Mouse (Mus musculus): ENCODE measurements at regions not wholly inside any gene's neighbourhood (a gene's known extent, or its start where the extent isn't known, plus 50 kb on each side); places are given as distances from the start of the nearest gene placed in this dataset.

GRCm38 (mm10) chr3:157739628-157740294 lies 173.1 kb downstream of the Ptger3 start:
- DNase-seq (ENCODE audit: low spot score in 2 of 2), result no peak
- TF ChIP-seq CTCF (conservative IDR thresholded peaks at IDR 0.05), result no peak
- Histone ChIP-seq H3K27ac (no peak overlapping the region), H3K4me3 (no peak overlapping the region)

- TF ChIP-seq CTCF (conservative IDR thresholded peaks at IDR 0.05), result no peak
- Histone ChIP-seq H3K4me3 (no peak overlapping the region), H3K27ac (no peak overlapping the region)
- no peak for DNase-seq (ENCODE audit: low spot score in 2 of 2)
Measured at GRCm38 (mm10) chr3:157732136-157732940, 165.6 kb downstream of the Ptger3 start.

DNA sequence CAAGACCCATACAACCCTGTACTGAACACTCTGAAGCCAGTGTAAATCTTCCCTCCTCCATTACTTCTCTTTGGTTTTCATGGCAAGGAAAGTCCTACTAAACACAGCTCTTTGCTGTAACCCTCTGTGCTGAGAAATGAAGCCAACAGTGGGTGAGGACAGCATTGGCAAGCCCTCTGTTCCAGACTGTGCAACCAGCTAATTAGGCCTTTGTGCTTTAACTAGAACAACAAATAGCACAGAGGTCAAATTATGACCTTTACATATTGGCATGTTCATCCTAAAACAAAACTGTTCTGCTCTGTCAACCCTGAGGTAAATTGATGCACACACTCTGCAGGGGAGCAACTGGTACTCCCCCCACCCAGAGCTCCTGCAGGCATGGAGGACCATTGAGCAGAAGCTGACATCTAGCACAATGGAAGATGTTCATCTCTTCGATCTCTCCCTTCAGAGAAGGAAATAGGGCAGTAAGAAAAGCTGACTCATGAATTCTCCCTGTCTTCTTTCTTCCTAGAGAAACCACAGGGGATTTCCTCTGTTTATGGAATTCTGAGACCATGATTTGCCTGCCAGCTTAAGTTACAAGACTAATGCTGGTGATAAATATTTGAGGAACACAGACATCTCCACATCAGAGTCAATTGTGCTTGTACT lies 163.1 kb downstream of the Ptger3 start:
- no peak overlapping the region for H3K27ac ChIP-seq

GRCm38 (mm10) chr3:157724542-157724941 lies 157.8 kb downstream of the Ptger3 start:
- TF ChIP-seq CTCF (conservative IDR thresholded peaks at IDR 0.05), result no peak
- H3K4me3 ChIP-seq, result no peak overlapping the region
- H3K27ac ChIP-seq, result no peak overlapping the region
- DNase-seq (ENCODE audit: low spot score in 2 of 2), result no peak

More for the DNA sequence above, 163.1 kb downstream of the Ptger3 start:
- no peak overlapping the region for H3K4me3 ChIP-seq
- no peak for DNase-seq (ENCODE audit: low spot score in 2 of 2)
- TF ChIP-seq CTCF (conservative IDR thresholded peaks at IDR 0.05), result no peak

GRCm38 (mm10) chr3:157723184-157723583 lies 156.5 kb downstream of the Ptger3 start:
- DNase-seq (ENCODE audit: low spot score in 2 of 2), result no peak
- TF ChIP-seq CTCF (conservative IDR thresholded peaks at IDR 0.05), result no peak
- Histone ChIP-seq H3K27ac (no peak overlapping the region), H3K4me3 (no peak overlapping the region)

- peak; percentile 98 for TF ChIP-seq CTCF (conservative IDR thresholded peaks at IDR 0.05)
- DNase-seq (ENCODE audit: low spot score in 2 of 2), result peak; percentile 55 to 81
- no peak overlapping the region for H3K4me3 ChIP-seq
- H3K27ac ChIP-seq, result no peak overlapping the region
Measured at GRCm38 (mm10) chr3:157717313-157717921, 150.7 kb downstream of the Ptger3 start.

DNA sequence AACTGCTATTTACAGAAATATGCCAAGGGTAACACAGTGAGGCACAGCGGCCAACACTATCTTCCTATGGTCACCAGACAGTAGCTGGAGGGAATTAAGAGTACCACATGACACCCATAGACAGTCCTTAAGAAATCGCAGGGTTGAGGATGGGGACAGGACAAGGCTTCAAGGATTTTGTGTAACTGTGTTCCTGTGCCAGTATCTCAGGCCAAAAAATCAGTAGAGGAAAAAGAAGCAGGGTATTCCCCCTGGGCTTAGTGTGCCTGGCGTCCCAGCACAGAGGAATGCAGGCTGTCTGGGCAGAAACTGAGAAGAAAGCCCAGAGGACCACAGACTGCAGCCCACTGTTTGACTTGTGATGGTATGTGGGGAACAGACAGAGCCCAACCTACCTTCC lies 147.3 kb downstream of the Ptger3 start:
- no peak overlapping the region for H3K27ac ChIP-seq
- no peak for TF ChIP-seq CTCF (conservative IDR thresholded peaks at IDR 0.05)
- no peak overlapping the region for H3K4me3 ChIP-seq

GRCm38 (mm10) chr3:157710790-157711381 lies 144.2 kb downstream of the Ptger3 start:
- Histone ChIP-seq H3K4me3 (no peak overlapping the region), H3K27ac (no peak overlapping the region)
- TF ChIP-seq CTCF (conservative IDR thresholded peaks at IDR 0.05), result no peak
- no peak for DNase-seq (ENCODE audit: low spot score in 2 of 2)

More for the DNA sequence above, 147.3 kb downstream of the Ptger3 start:
- DNase-seq (ENCODE audit: low spot score in 2 of 2), result no peak

- no peak for DNase-seq (ENCODE audit: low spot score in 2 of 2)
- no peak for TF ChIP-seq CTCF (conservative IDR thresholded peaks at IDR 0.05)
- Histone ChIP-seq H3K27ac (no peak overlapping the region), H3K4me3 (no peak overlapping the region)
Measured at GRCm38 (mm10) chr3:157699961-157700360, 133.3 kb downstream of the Ptger3 start.

DNA sequence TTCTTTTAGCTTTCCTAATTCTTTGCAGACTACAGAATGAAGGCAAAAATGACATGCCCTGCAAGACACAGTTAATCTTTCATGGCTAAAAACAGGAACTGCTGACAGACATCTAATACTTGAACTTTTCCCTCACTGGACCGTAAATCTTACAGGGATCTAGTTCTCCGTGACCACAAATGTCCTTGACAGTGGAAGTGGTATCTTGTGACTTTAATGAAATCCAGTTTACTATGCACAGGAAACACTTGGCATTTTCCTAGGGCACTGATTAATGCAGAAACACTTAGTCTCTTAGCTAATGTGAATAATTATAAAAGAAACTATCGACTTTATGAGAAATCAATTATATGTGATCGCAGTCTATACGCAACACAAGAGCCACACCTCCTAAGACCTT lies 131.8 kb downstream of the Ptger3 start:
- DNase-seq (ENCODE audit: low spot score in 2 of 2), result no peak
- no peak overlapping the region for H3K27ac ChIP-seq
- TF ChIP-seq CTCF (conservative IDR thresholded peaks at IDR 0.05), result no peak
- H3K4me3 ChIP-seq, result no peak overlapping the region

GRCm38 (mm10) chr3:157695128-157696075 lies 128.7 kb downstream of the Ptger3 start:
- Histone ChIP-seq H3K27ac (no peak overlapping the region), H3K4me3 (no peak overlapping the region)
- TF ChIP-seq CTCF (conservative IDR thresholded peaks at IDR 0.05), result no peak
- DNase-seq (ENCODE audit: low spot score in 2 of 2), result no peak
